Mouse (Mus musculus): ENCODE data around the gene Gm11172. TPM values are rescaled to one million over a fixed set of nuclear protein-coding genes. Genes with fewer than 3 reads are reported as not detected.

The Gm11172 gene
- polyA plus RNA-seq, 1 experiment from 2014 or later, result not detected

DNA sequence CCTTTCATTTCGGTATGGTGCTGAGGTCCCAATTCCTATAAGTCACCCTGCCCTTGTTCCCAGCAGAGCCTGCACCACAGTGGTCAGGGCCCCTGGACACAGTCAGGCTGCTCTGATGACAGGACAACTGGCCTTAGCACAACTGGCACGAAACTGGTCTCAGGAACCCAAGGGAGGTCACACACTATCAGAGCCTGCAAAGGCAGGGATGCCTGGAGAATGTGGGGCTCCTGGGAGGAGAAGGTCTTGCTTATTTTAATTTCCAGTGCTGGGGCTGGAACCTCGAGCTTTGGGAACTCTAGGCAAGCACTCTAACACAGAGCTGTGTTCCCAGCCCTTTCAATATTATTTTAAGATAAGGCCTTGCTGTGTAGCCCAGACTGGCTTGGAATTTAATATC lies 7.3 kb downstream of the Gm11172 start:
- Histone ChIP-seq H3K4me2 (no peak overlapping the region), H3K27me3 (no peaks in the 10 kb centered on the region), H3K9me3 (replicated peaks) (no peaks in the 10 kb centered on the region), H3K9ac (no peak overlapping the region), H3K4me1 (no peaks in the 10 kb centered on the region), H3K4me3 (no peak overlapping the region), H3K36me3 (ENCODE audit: poor library complexity, severe bottlenecking) (no peaks in the 10 kb centered on the region), H3K27ac (no peak overlapping the region)
- ATAC-seq, result no peak
- 81% methylated on average over 3 of the region's 3 CpGs for WGBS

DNA sequence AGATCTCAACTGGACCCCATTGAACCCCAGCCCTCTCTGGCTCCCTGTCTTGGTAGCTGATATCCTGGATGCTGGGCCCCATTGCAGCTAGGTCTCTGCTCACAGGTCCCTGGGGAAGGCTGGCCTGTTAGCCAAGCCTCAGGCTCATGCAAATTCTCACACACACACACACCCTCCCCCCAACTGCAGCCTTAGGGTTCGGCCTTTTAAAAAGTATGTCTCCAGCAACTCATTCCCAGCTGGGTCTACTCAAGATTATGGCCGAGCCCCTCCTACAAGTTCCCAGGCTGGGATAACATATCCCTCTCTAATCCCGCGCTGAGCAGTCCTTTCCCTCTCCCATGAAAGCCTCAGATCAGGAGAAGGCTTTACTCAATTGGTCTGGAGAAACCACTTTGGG lies 8.7 kb downstream of the Gm11172 start:
- H3K4me3 ChIP-seq, result no peak overlapping the region
- WGBS, result 75% methylated on average over 4 of the region's 4 CpGs
- no peaks in the 10 kb centered on the region for H3K9me3 ChIP-seq (replicated peaks)
- no peak for ATAC-seq
- no peak overlapping the region for H3K27ac ChIP-seq
- H3K4me1 ChIP-seq, result no peaks in the 10 kb centered on the region
- no peak overlapping the region for H3K9ac ChIP-seq
- no peak overlapping the region for H3K4me2 ChIP-seq
- no peaks in the 10 kb centered on the region for H3K36me3 ChIP-seq (ENCODE audit: poor library complexity, severe bottlenecking)
- no peaks in the 10 kb centered on the region for H3K27me3 ChIP-seq

DNA sequence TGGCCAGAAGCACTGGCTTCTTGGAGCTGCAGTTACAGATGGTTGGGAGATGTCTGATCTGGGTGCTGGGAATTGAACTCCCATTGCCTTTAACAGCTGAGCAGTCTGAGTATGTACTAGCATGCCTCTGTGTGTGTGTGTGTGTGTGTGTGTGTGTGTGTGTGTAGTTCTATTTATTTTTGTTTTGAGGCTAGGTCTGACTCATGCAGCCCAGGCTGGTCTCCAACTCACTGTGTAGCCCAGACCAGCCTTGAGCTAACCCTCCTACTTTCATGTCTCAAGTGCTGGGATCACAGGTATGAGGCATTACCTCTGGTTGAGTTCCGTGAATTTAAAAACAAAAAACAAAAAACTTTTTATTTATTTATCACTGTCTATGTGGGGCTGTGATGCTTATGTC lies 11.8 kb downstream of the Gm11172 start:
- WGBS, result 100% methylated on average over 1 of the region's 1 CpGs
- Histone ChIP-seq H3K4me1 (no peaks in the 10 kb centered on the region), H3K9ac (no peak overlapping the region), H3K36me3 (ENCODE audit: poor library complexity, severe bottlenecking) (no peaks in the 10 kb centered on the region), H3K27me3 (no peaks in the 10 kb centered on the region), H3K27ac (no peak overlapping the region), H3K4me3 (no peak overlapping the region), H3K9me3 (replicated peaks) (no peaks in the 10 kb centered on the region), H3K4me2 (no peak overlapping the region)
- no peak for ATAC-seq

DNA sequence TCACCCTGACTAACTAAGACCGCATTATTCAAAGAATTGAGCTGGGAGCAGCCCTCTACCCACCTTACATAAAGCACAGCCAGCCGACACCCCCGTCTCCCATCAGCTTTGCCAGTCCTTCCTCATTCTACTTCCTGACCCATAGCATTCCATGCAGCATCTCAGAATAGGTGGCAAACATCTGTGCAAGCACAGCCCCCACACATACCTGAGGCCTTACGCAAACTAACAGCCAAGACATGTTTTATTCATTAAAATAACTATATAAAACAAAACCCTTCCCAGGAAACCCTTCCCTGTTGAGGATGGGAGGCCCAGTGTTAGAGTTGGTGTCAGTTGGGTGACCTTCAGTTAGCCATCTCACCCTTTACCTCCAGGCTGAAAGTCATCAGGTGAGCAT lies 13.1 kb downstream of the Gm11172 start:
- WGBS, result 91% methylated on average over 4 of the region's 4 CpGs
- H3K9ac ChIP-seq, result no peak overlapping the region
- H3K27me3 ChIP-seq, result no peaks in the 10 kb centered on the region
- no peaks in the 10 kb centered on the region for H3K36me3 ChIP-seq (ENCODE audit: poor library complexity, severe bottlenecking)
- H3K4me1 ChIP-seq, result no peaks in the 10 kb centered on the region
- H3K4me2 ChIP-seq, result no peak overlapping the region
- no peaks in the 10 kb centered on the region for H3K9me3 ChIP-seq (replicated peaks)
- no peak overlapping the region for H3K4me3 ChIP-seq
- no peak for ATAC-seq
- no peak overlapping the region for H3K27ac ChIP-seq

DNA sequence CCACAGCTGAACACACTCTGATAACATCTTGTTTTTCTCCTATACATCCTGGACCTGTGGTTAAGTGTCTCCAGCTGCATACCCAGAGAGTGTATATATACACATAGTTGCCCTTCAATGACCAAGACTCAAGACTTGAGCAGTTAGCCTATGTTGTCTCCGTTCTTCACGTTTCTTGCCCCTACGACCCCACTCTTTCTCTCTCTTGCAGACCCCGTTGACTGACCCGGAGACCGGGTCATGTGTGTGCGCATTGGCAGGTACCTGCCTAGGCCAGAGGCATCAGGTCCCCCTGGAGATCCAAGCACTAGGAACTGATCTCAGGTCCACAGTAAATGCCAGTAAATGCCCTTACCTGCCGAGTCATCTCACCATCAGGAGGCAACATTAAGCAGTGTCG lies 14.6 kb downstream of the Gm11172 start:
- H3K27ac ChIP-seq, result no peak overlapping the region
- no peak overlapping the region for H3K4me2 ChIP-seq
- ATAC-seq, result no peak
- H3K4me1 ChIP-seq, result no peaks in the 10 kb centered on the region
- H3K9me3 ChIP-seq (replicated peaks), result no peaks in the 10 kb centered on the region
- H3K36me3 ChIP-seq (ENCODE audit: poor library complexity, severe bottlenecking), result no peaks in the 10 kb centered on the region
- no peak overlapping the region for H3K9ac ChIP-seq
- no peaks in the 10 kb centered on the region for H3K27me3 ChIP-seq
- no peak overlapping the region for H3K4me3 ChIP-seq
- 92% methylated on average over 9 of the region's 9 CpGs for WGBS

DNA sequence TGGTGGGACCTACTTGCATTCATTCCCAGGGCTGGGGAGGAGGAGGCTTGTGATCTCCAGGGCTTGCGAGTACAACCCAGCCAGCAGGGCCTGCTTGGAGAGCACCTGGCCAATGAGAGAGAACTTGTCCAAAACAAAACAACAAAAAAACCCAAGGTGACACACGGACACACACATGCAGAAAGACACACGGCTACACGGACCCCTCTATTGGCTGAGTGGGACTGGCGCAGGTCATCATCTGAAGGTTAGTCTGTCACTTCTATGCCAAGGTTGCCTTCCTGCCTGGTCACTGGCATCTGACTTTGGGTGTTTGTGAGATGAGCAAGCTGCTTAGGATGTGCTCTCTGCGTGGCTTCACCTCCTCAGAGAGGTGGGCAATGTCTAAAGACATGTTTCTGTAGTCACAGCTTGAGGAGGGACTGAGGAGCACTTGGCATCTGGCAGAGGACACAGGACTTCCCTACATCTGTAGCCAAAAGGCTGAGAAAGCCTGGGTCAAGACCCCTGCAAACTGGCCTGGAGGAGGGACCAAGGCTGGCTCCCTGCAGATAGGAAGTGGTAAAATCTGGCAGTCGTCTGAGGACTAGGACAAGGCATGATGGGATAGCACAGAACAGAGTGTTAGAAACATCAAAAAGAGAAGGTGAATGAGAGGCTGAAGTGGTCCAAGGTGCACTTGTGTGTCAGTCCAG lies 15.2 kb downstream of the Gm11172 start:
- H3K9ac ChIP-seq, result no peak overlapping the region
- WGBS, result 86% methylated on average over 7 of the region's 7 CpGs
- no peak overlapping the region for H3K4me3 ChIP-seq
- no peaks in the 10 kb centered on the region for H3K36me3 ChIP-seq (ENCODE audit: poor library complexity, severe bottlenecking)
- ATAC-seq, result no peak
- no peak overlapping the region for H3K4me2 ChIP-seq
- no peaks in the 10 kb centered on the region for H3K4me1 ChIP-seq
- H3K27me3 ChIP-seq, result no peaks in the 10 kb centered on the region
- H3K27ac ChIP-seq, result no peak overlapping the region
- no peaks in the 10 kb centered on the region for H3K9me3 ChIP-seq (replicated peaks)

DNA sequence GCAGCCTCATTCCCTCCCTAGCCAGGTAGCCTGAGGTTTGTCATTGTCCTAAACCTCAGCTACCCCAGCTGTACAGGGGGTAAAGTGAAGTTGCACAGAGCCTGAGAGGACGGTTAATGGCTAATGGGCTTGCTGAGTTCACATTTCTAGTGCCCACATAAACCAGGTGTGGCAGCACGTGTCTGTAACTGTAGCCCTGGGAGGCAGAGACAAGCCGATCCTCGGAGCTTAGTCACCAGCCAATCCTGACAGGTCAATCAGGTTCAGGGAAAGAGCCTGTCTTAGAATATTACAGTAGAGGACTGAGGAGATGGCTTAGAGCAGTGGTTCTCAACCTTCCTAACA lies 15.7 kb downstream of the Gm11172 start:
- no peak overlapping the region for H3K4me3 ChIP-seq
- ATAC-seq, result no peak
- no peaks in the 10 kb centered on the region for H3K9me3 ChIP-seq (replicated peaks)
- no peaks in the 10 kb centered on the region for H3K36me3 ChIP-seq (ENCODE audit: poor library complexity, severe bottlenecking)
- H3K9ac ChIP-seq, result no peak overlapping the region
- WGBS, result 80% methylated on average over 4 of the region's 4 CpGs
- no peak overlapping the region for H3K4me2 ChIP-seq
- no peaks in the 10 kb centered on the region for H3K4me1 ChIP-seq
- H3K27ac ChIP-seq, result no peak overlapping the region
- H3K27me3 ChIP-seq, result no peaks in the 10 kb centered on the region

DNA sequence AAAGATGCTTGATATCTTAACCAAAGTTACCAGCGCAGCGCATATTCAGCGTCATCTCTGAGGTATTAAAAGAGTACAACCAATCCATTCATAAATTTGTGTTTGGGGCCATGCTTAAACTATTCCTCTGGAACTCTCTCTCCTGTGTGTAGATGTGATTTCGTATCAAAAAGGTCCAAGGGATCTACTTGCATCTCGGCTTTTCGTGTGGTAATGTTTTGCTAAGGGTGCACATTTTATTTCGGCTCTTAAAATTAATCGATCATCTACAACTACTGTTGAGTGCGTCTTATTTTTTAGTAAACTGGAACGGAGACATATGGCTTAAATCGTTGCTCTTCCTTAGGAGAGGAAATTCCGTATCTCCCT lies 21.8 kb downstream of the Gm11172 start:
- Histone ChIP-seq H3K36me3 (ENCODE audit: poor library complexity, severe bottlenecking) (no peaks in the 10 kb centered on the region), H3K27me3 (peaks cover 5% of the 10 kb centered on the region; the same call in 1 of the 2 replicates), H3K4me3 (peak overlapping the region; percentile 88), H3K9me3 (replicated peaks) (no peaks in the 10 kb centered on the region), H3K4me2 (peak overlapping the region; percentile 93), H3K9ac (peak overlapping the region; percentile 81), H3K4me1 (peaks cover 31% of the 10 kb centered on the region), H3K27ac (no peak overlapping the region)
- 0 out of 2 replicates have a peak, but pooled peaks have one; percentile 1 for ATAC-seq
- WGBS, result 10% methylated on average over 12 of the region's 12 CpGs

DNA sequence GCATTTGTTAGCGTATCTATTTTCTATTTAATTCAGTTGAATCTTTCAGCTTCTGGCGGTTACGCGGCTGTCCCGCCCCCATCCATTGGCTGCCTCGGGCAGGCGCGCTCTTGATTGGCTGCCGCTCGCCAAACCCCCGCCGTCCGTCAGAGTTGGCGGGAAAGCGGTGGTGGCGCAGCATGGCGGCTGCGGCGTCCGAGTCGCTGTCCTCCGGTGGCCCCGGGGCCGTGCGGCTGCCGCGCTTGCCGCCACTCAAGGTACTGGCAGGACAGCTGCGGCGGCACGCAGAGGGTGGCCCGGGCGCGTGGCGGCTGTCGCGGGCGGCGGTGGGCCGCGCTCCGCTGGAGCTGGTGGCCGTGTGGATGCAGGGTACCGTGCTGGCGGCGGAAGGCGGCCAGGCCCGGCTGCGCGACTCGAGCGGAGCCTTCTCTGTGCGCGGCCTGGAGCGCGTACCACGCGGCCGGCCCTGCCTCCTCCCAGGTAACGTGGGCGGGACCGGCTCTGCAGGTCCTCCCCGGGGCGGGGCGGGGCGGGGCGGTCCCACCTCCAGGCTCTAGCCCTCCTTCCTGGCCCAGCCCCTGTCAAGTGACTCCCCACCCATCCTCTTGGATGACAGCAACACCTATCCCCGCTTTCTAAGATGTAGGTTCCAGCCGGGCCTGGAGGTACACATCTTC lies 22.3 kb downstream of the Gm11172 start, which contains the start of gene Rmi2:
Gene Rmi2, plus strand, starts transcription at position 149 of the 677 bp plus-strand sequence.
- H3K27ac ChIP-seq, result peak within 1 kb of the TSS; percentile 57; the same call in 1 of the 2 replicates

DNA sequence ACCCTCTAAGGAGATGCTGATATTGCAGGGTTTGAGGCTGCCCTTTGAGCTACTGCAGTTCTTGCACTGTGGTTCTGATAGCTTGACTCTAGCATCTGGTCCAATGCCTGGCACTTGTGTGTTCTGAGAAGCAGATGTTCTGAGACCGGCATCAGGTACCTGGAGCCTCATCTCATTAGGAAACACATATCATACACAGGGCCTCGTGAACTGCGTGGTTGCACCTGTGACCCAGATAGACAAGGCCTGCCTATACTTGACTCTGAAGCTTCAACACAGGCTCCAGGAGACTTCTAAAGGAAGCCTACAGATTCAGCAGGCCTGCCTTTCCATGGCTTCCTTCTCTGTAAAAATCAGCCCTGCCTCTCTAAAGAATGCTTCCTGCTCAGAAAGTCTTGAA lies 23.7 kb downstream of the Gm11172 start:
- 0 out of 2 replicates have a peak, but pooled peaks cover 5% of the 10 kb centered on the region for H3K36me3 ChIP-seq (ENCODE audit: poor library complexity, severe bottlenecking)
- H3K9me3 ChIP-seq (replicated peaks), result no peaks in the 10 kb centered on the region
- 97% methylated on average over 3 of the region's 3 CpGs for WGBS
- H3K9ac ChIP-seq, result 0 out of 2 replicates have a peak overlapping the region, but pooled peaks have one; percentile 16
- peaks cover 5% of the 10 kb centered on the region; the same call in 1 of the 2 replicates for H3K27me3 ChIP-seq
- peaks cover 31% of the 10 kb centered on the region for H3K4me1 ChIP-seq
- H3K27ac ChIP-seq, result no peak overlapping the region
- peak overlapping the region; percentile 93 for H3K4me2 ChIP-seq
- no peak for ATAC-seq
- H3K4me3 ChIP-seq, result peak overlapping the region; percentile 7; the same call in 1 of the 2 replicates

More for the DNA sequence above, 22.3 kb downstream of the Gm11172 start, which contains the start of gene Rmi2:
- Histone ChIP-seq H3K9me3 (replicated peaks) (no peaks in the 10 kb centered on the region), H3K4me3 (peak within 1 kb of the TSS; percentile 88), H3K4me1 (peaks cover 31% of the 10 kb centered on the region), H3K27me3 (peaks cover 5% of the 10 kb centered on the region; the same call in 1 of the 2 replicates), H3K4me2 (peak within 1 kb of the TSS; percentile 93), H3K9ac (peak within 1 kb of the TSS; percentile 81), H3K36me3 (ENCODE audit: poor library complexity, severe bottlenecking) (no peaks in the 10 kb centered on the region)
- peak; percentile 98 for ATAC-seq
- WGBS, result 0% methylated on average over 40 of the region's 69 CpGs

DNA sequence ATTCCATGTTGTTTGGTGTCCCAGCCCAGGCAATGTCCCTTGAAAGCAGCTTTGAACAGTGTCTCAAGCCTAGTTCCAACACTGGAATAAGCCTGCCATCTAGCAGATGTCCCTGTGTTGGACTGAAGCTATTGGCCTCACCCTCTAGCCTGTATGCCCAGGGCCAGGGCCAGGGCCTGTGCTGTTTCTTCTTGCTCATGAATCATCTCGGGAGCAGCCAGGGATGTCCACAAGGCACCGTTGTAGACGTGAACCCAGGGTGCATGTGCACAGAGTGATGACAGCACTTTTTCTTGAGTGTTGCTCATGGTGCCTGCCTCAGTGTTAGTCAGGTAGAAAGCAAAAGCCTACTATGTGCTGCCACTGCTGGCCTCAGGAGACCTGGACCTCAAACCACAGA lies 24.5 kb downstream of the Gm11172 start:
- ATAC-seq, result no peak

DNA sequence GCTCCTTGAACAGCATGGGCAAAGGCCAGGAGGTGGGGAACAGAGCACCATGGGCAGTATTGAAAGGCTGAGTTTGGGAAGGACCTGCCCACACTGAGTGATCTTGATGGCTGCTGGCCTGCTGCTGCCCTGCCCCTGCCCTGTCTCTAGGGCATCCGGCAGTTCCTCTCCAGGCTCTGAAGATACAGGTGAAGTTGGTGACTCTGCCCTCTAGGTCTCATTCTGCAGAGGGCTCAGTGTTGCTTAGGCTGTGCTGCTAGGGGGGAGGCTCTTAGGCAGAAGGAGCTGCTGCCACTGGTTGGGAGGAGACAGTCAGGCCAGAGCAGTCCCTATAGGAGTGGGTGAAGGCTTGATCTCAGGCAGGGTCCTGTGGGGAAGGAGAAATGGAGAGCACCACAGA lies 25.2 kb downstream of the Gm11172 start:
- no peak overlapping the region; the same call in 1 of the 2 replicates for H3K4me2 ChIP-seq
- H3K4me3 ChIP-seq, result no peak overlapping the region
- H3K36me3 ChIP-seq (ENCODE audit: poor library complexity, severe bottlenecking), result 0 out of 2 replicates have a peak, but pooled peaks cover 5% of the 10 kb centered on the region
- H3K9ac ChIP-seq, result no peak overlapping the region
- ATAC-seq, result no peak
- 95% methylated on average over 1 of the region's 1 CpGs for WGBS
- peaks cover 5% of the 10 kb centered on the region; the same call in 1 of the 2 replicates for H3K27me3 ChIP-seq
- no peaks in the 10 kb centered on the region for H3K9me3 ChIP-seq (replicated peaks)
- H3K27ac ChIP-seq, result no peak overlapping the region
- peaks cover 31% of the 10 kb centered on the region for H3K4me1 ChIP-seq

More for the DNA sequence above, 24.5 kb downstream of the Gm11172 start:
- 93% methylated on average over 3 of the region's 3 CpGs for WGBS
- Histone ChIP-seq H3K4me3 (no peak overlapping the region), H3K27ac (no peak overlapping the region), H3K4me1 (peaks cover 31% of the 10 kb centered on the region), H3K4me2 (no peak overlapping the region), H3K9ac (no peak overlapping the region), H3K36me3 (ENCODE audit: poor library complexity, severe bottlenecking) (0 out of 2 replicates have a peak, but pooled peaks cover 5% of the 10 kb centered on the region), H3K27me3 (peaks cover 5% of the 10 kb centered on the region; the same call in 1 of the 2 replicates), H3K9me3 (replicated peaks) (no peaks in the 10 kb centered on the region)

Data from forebrain, embryonic 13.5 days (tissue).